Mouse (Mus musculus) urinary bladder, adult 18-20 months (tissue): ENCODE results near the gene Tmcc1.

Source experiments
- DNase-seq, 2 experiments: peaks; one replicate each; pipeline ENCODE4 v3.0.0; 2022; ENCODE audit warnings: low spot score in 2 of 2, mixed read lengths in 2 of 2

Tmcc1 gene

GRCm38 (mm10) chr6:116013687-116014086 is 179.6 kb downstream of the Tmcc1 start:
- no peak for DNase-seq

- peak; percentile 61 to 84 for DNase-seq
Observed at GRCm38 (mm10) chr6:116010541-116010940, 182.7 kb downstream of the Tmcc1 start.

DNA sequence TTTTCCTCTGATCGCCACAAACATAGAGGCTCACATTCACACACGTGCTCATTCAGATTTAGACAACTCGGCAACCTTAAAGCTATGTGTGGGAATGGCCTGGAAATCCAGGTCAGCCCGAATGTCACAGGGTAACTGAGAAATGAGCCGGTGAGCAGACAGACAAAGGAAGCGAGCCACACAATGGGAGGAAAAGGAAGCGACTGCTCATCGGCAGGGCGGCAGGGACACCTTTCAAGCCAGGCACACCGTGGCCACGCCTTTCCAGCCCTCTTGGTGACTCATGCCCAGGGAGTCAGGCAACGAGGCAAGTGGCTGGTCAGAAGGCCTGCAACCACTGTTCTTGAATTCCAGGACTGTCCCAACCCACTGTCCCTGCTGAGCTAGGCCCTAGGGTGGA is 183.9 kb downstream of the Tmcc1 start:
- DNase-seq = peak in 1 of 2 experiments; percentile 42

DNA sequence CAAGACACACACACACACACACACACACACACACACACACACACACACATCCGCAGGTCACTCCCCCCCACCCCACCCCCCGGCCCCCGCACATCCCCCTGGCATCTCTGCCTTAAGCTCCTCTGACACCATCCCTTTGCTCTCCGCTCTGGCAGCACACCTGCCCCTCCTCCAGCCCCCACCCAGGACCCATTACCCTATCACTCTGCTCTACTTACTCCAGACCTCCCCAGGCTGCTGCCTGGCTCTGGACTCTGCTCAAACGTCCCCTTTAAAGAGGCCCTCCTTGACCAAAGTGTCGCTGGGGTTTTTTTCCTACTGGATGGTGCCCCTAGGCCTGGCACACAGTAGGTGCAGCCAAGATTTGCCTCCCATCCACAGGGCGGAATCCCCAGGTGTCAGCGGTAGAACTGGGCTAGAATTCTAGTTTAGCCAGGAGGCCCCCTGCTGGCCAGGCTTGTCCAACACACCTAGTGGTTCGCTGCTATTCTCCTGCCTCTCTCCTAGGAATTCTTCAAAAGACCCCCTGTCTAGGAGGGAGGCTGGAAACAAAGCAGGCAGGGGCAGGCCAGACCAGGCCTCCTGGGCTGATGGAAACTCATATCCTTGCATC is 185.6 kb downstream of the Tmcc1 start:
- DNase-seq = peak in 1 of 2 experiments; percentile 70

GRCm38 (mm10) chr6:116006731-116007130 is 186.6 kb downstream of the Tmcc1 start:
- DNase-seq = peak; percentile 62 to 66

DNA sequence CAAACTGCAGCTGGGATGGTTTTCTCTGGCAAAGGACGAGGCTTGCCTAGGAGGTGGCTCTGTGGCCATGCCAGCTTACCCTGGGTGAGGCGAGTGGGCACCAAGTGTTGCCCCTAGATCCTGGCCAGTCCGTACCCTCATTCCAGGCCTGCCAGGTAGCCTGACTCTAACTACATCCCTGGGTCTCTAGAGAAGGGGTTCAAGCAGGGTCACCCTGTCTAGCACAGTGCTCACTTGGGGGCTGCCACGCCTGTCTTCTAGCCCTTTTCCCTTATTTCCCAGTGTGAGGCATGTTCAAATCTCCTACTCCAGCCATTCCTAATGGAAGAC is 187.4 kb downstream of the Tmcc1 start:
- DNase-seq = no peak

- DNase-seq = no peak
Observed at GRCm38 (mm10) chr6:116005275-116005958, 187.9 kb downstream of the Tmcc1 start.

- no peak for DNase-seq
Observed at GRCm38 (mm10) chr6:116004716-116005115, 188.6 kb downstream of the Tmcc1 start.

DNA sequence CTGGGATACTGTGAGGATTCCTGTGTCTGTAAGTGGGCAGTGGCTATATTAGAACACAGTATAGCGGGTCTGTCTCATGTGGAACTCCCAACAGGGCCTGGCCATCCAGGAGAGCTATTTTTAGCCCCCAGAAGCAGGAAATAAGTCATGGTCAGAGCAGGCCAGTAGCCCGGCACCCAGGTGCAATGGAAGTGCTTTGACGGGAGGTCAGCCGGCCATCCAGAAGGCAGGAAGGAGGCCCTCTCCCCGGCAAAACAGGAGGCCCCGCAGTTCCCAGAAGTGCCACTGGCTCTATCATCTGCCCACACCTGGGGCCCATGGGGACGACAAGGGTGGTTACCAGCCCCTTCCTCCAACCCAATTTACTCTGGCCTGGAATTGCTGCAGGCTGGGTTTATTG is 189.2 kb downstream of the Tmcc1 start:
- DNase-seq = no peak

DNA sequence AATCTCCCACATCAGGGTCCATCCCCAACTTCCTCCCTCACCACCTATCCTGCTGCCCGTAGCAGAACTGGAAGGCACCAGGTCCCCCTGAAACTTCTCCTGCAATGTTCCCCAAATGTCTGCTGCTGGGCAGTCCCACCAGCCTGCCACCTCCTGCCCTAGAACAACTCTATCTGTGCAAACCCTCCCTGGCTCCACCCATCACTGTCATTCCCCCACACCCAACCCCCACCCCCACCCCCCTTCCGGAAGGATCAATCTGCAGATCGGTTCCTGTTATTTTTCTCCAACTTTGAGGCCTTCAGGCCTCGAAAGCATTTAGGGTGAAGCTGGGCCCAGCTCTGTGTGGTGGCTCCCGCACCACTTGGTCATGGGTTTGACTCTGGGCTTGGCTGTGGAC is 189.8 kb downstream of the Tmcc1 start:
- DNase-seq = no peak

- DNase-seq = no peak
Observed at GRCm38 (mm10) chr6:116002311-116003104, 190.8 kb downstream of the Tmcc1 start.

DNA sequence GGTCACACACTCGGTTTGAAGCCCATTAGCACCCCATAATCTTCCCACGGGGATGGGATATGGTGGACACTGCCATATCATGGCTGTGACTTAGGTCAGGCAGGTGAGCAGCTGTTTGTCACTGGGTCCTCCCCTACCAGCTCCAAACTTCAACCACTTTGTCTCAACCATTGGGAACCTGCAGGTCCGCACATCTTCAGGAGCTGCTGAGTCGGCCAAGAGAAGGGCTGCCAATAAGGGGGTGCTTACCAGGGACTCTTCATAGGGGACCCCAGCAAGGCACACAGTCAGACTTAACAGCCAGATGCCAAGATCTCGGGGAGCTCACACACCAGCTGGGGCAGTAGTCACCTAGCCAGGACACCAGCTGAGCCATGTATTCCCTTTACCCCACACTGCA is 192.4 kb downstream of the Tmcc1 start:
- no peak for DNase-seq

GRCm38 (mm10) chr6:115999227-115999626 is 194.1 kb downstream of the Tmcc1 start:
- DNase-seq = no peak

DNA sequence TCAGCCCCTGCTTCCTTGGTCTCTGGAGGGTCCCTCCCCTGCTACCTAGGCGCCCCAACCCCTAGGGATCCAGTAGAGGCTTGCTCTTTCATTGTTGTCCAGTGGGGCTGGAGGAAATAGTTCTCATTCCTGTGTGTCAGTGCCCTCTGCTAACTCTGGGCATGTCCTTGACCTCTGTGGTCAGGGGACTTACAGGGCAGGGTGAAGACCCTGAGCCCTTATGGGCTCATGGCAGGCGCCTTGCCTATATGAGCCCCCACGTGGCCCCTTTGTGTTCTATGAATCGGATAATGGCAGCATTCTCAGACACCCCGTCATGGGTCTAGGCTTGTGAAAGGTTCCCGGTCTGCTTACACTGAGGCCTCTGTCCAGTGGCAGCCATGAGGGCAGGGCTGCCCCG is 194.5 kb downstream of the Tmcc1 start:
- DNase-seq = no peak

DNA sequence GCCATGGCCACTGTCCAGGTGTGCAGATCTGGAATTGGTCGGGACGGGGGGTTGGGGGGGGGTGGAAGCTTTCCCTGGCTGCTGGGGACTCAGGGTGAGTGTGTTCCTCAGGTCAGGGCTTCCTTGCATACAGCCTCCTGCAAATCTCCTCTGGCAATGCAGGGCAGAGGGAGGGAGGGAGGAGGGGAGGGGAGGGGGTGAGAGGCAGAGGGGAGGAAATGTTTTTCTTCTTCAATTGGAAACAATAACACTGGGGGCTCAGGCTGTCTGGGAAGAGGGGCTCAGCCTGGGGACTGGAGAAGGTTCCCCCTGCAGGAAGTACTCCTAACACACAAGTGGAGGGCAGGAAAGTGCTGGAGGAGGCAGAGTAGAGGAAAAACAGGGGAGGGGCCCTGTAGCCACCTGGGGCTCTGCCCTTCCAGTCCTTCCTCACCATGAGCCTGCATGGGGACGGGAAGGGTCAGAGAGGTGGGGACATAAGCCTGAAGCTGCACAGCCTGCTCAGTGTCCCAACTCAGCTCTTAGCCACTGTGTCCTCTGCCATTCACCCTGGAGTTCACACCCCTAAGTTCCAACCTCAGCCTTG is 195.5 kb downstream of the Tmcc1 start:
- DNase-seq = no peak

- DNase-seq = no peak
Observed at GRCm38 (mm10) chr6:115996171-115996851, 197.0 kb downstream of the Tmcc1 start.

DNA sequence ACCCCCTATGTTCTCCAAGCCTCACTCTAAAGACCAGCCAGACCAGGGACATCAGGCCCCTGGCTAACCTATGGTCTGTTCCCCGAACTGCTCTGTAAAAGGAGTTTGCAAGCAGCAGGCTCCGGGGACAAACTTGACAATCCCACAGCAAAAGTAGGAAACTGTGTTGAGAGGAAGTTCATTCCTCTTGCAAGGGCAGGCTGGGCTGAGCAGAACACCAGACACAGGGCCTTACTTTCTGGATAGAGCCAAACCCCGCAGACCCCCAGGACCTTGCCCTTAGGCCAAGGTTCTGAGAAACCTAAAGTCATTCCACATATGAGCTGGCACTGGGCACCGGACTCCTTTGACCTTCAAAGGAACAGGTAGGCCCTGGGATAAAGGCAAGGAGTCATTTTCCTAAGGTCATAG is 197.8 kb downstream of the Tmcc1 start:
- no peak for DNase-seq

GRCm38 (mm10) chr6:115994877-115995520 is 198.3 kb downstream of the Tmcc1 start, which contains the start of gene Plxnd1:
Plxnd1 (minus strand) TSS chr6:115995005.
- peak; percentile 86 to 95 for DNase-seq

DNA sequence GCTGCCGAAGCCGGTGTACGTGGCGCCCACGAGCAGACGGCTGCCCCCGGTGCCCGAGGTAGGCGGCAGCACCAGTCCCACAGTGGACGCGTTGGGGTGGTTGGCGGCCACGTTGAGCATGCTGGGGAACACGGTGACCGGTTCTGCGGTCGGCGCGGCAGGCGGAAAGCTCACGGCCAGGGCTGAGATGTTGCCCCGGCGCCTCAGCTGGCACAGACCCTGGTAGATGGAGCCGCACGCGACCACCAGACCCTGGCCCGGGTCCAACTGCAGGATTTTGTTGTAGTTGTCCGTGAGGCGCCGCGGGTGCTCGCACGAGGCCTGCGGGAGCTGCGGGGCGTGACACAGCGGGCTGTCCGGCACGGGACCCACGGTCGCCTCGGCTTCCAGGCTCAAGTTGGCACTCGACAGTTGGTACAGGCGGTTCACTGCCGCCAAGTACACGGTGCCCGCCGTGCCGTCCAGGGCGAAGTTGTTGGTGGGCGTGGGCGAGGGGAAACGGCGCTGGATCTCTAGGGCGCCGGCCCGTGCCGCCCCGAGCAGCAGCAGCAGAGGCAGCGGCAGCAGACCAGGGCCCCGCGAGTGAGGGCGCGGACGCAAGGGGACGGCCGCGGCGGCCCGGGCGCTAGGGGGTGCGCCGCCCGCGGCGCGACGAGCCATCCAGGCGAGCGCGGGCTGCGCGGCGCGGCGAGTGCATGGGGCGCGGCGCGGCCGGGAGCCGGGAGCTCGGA is 199.0 kb downstream of the Tmcc1 start:
- DNase-seq = peak in 1 of 2 experiments; percentile 41

DNA sequence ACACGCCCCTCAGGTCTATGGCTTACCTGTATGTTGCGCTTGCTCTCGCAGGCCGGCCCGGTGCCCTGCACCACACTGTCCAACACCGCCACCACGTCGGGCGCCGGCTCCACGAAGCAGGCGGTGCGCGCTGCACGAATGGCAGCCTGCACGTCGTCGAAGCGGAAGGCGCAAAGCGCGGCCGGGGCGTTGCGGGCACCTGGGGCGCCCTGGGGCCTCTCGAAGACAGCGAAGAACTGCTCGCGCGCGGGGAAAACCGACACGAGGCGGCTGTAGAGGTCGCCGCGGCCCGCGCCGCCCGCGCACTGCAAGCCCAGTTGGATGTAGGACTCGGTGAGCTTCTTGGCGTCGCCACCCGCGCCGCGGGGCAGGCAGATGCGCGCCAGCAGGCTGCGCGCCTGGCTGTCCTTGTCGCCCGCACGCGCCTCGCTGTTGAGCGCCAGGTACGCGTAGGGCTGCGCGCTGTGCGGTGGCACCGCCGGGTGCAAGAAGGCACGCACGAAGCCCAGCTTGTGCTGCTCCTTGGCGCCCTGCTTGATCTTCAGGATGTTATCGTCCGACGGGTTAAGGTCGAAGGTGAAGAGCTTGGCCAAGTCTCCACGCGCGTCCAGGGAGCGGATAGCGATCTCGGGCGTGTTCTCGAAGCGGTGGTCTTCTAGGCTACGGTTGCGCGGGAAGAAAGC is 199.7 kb downstream of the Tmcc1 start:
- DNase-seq = peak in 1 of 2 experiments; percentile 38
